8 mouse cellular contexts compared by ENCODE assay signal in genomic region chr17:87446767-87447611, GRCm38 (mm10). TPM values are rescaled to one million over a fixed set of nuclear protein-coding genes. Genes with fewer than 3 reads are reported as not detected.
DNase-seq lines count a peak whose midpoint lies in the region; ATAC-seq and TF ChIP-seq lines count a peak whose summit lies in the region.

Gene Calm2 (minus strand): TSS chr17:87446935.

- peaks cover 21% of the 10 kb centered on the region for H3K36me3 ChIP-seq in megakaryocyte, embryonic 14.5 days (replicated peaks; ENCODE audit: low read length)

- no peaks in the 10 kb centered on the region for H3K9me3 ChIP-seq in megakaryocyte, embryonic 14.5 days

- H3K4me1 ChIP-seq in cortical plate, adult 2 months (ENCODE audit: control insufficient read depth, insufficient read depth, low read length): peaks cover 3% of the 10 kb centered on the region; the same call in 1 of the 2 replicates
- H3K4me1 ChIP-seq in megakaryocyte, embryonic 14.5 days: peaks cover 52% of the 10 kb centered on the region

- TF ChIP-seq CTCF in cortical plate, adult 2 months (IDR thresholded peaks at IDR 0.05; ENCODE audit: extremely low read depth, insufficient read depth, low read length): no peak

- H3K4me3 ChIP-seq in cortical plate, adult 2 months (ENCODE audit: insufficient read depth, low read length): peak within 1 kb of the TSS; percentile 56
- H3K4me3 ChIP-seq in megakaryocyte, embryonic 14.5 days (replicated peaks): peak within 1 kb of the TSS; percentile 96

- TF ChIP-seq POLR2A in cortical plate, adult 2 months (IDR thresholded peaks at IDR 0.05; ENCODE audit: extremely low read depth, insufficient read depth, low read length): peak; percentile 100

- peak; percentile 82 for ATAC-seq in activated CD4-positive, CD25-positive, alpha-beta regulatory T cell, adult 4 months

- peak within 1 kb of the TSS; percentile 90 for H3K27ac ChIP-seq in cortical plate, adult 2 months (ENCODE audit: insufficient read depth, low read length)

- peak; percentile 96 to 97 for DNase-seq in gastrocnemius, adult 8-10 months (ENCODE audit: low spot score in 2 of 2)
- DNase-seq in hindlimb bud, embryonic 11.5 days (ENCODE audit: extremely low spot score, low read depth, low spot score): peak; percentile 83
- DNase-seq in left cerebral cortex, adult 8-10 months (ENCODE audit: low spot score in 2 of 2): peak; percentile 95 to 98
- peak; percentile 99 for DNase-seq in right cerebral cortex, postnatal 10 days (ENCODE audit: low spot score in 2 of 2)
- peak; percentile 97 for DNase-seq in urinary bladder, postnatal 25 days (ENCODE audit: low spot score)

- no peaks in the 10 kb centered on the region for H3K27me3 ChIP-seq in megakaryocyte, embryonic 14.5 days (replicated peaks)

RNA-seq across cellular contexts. Expression of gene Calm2, which starts in this region (rescaled TPM):
- polyA plus RNA-seq in activated CD4-positive, CD25-positive, alpha-beta regulatory T cell, adult 4 months (2017; shearing (Covaris generic)): 100 to 1,000 TPM; 597 to 644 TPM
- polyA plus RNA-seq in cortical plate, adult 2 months (2012; rRNA removed): 2,529 and 2,563 TPM in 2 replicates
- 100 to 1,000 TPM; 155 to 194 (median 178) TPM for total RNA-seq in gastrocnemius, adult 8-10 months (2022)
- 1,000 to 10,000 TPM; 2,138 to 2,258 (median 2,232) TPM for total RNA-seq in left cerebral cortex, adult 8-10 months (2022)
- polyA plus RNA-seq in megakaryocyte, embryonic 14.5 days (2012; ENCODE audit: insufficient read depth, low replicate concordance): 2.3 and 36.6 TPM in 2 replicates

Comparison
In these comparisons a context has a peak if more than half of its experiments do, and no peak if none do; other contexts are left out.
1. Peak in every context shown above with its lines: DNase-seq, ATAC-seq, H3K4me3 ChIP-seq and H3K27ac ChIP-seq.
2. RNA of gene Calm2 (total RNA-seq): 2,138 to 2,258 TPM in left cerebral cortex, adult 8-10 months; 155 to 194 TPM in gastrocnemius, adult 8-10 months; every median in the first group is over 10 times any median in the second.
3. RNA of gene Calm2 (polyA plus RNA-seq): 2,529 to 2,563 TPM in cortical plate, adult 2 months and 597 to 644 TPM in activated CD4-positive, CD25-positive, alpha-beta regulatory T cell, adult 4 months; 2.3 to 36.6 TPM in megakaryocyte, embryonic 14.5 days; every median in the first group is over 10 times any median in the second.